Mouse (Mus musculus): ENCODE measurements around the gene Tmem245.

Tmem245 gene

DNA sequence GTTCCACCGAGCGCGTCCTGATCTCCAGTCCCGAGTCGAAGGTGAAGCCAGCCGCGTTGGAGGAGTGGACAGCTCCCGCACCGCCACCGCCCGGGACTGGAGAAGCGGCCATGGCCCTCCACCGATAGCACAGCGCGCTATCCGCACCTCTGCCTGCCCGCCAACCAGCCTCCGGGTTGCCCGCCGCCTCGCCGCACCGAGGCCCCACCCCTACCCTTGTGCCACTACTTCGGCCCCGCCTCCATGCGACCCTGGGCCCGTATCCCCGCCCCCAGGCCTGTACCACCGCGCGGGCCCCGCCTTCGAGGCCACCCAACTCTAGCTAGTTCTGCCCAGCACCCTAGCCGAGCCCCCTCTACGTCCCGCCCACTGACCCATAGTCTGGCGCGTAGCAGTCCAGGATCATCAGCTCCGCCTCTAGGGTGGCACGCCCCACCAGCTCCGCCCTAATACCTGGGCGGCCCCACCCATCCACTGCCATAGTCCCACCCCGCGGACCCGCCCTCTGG, 82.2 kb downstream of the Tmem245 start, which contains the start of gene Ctnnal1:
Gene Ctnnal1, minus strand, starts transcription at position 186 of the 509 bp plus-strand sequence.
- peak; percentile 76 to 82 for DNase-seq (ENCODE audit: low spot score in 2 of 2)

DNA sequence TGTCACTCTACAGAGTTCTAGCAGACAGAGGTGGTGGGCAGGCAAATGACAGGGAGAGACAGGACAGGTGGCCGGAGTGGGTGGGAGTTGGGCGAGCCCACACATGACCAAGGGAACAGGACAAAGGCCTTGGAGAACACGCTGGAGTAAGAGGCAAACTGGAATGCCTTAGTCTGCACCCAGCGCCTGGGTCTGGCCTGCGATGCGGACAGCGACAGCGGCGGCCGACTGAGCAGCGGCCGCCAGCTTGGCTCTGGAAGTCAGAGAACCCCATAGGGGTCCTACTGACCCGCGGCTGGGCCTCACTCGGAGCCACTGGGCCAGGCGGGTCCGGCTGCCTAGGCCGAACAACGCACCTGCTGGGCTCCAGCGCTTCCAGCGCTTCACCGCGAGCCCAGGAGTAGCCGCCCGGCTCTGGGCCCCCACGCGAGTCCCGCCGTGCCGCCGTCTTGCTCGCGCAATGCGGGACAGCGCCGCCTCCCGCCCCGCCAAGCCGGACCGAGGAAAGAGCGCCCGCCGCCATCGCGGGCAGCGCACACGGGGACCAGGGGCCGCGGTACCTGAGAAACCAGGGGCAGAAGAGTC, 82.7 kb downstream of the Tmem245 start:
- peak; percentile 41 to 56 for DNase-seq (ENCODE audit: low spot score in 2 of 2)

DNA sequence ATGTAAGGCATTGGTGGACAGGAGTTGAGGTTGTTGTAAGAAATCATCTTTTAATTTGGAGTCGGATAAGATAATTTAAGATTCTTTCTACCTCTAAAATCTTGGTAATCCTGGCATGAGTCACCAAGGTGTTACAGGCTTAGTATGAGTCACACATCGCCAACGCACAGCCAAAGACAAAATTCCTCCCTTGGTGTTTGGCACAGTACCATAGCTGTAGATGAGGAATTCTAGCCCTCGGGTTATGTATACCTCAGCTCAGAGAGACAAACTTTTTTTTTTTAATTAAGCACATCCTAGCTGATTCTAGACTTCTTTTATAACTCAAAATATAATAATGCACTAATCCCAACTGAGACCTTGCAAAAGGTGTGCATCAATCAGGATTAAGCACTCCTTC, 83.2 kb downstream of the Tmem245 start:
- DNase-seq (ENCODE audit: low spot score in 2 of 2): peak; percentile 62

DNA sequence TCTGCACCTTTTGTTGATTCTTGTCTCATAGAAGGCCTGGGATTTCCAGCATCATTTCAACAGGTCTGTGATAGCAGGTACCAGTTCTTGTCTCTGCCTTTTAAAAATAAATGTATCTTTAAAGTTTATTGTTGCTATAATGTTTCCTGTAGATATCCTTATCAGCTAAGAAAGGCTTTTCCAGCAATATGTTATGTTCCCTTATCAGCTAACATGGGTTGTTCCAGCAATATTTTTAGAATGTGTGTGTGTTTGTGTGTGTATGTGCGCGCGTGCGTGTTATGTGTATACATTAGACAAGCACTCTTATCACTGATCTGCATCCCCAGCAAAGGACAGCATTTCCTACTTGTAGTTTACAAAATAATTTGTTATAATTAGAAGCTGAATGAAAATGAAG, 85.7 kb downstream of the Tmem245 start:
- no peak for DNase-seq (ENCODE audit: low spot score in 2 of 2)

DNA sequence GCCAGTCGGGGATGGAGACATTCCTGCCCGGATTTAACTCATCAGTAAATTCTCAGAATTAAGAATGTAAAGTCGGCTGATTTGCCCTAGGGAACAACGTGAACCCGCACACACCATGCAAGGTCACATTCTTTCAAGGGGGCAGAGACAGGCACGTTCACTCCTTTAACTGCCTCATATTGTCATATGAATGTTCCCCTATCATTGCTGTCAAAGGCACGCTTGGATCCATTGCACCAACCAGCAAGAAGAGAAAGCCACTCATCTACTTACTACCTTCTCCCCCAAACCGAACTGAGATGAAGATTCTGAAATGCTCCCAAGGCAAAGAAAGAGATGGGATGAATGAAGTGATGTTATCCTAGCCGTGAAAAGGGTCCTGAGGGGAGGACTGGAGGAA, 88.5 kb downstream of the Tmem245 start:
- no peak for DNase-seq (ENCODE audit: low spot score in 2 of 2)

DNA sequence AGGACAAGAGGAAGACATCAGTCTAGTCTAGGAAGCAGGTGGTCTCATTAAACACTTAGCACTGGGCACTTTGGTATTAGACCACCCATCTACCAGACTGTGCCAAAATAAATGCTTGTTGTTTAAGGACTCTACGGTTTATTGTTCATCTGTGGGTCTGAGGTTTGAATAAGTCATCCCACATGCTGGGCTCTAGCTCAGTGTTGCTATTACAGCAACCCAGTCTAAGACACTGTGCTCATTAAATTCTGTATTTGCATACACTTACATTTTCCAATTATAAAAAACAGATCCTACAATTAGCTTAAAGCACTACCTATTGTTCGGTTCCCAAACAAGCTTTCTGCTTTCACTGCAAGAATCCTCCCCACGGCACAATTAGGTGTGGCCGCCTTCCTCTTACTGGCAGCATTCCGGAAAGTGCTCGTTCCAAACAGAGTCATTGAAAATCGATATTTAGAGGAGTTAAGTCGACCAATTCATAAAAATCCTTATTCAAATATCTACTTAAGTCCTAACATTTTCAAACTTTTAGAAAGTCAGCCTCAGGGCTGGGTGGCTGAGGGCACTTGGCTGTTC, 90.8 kb downstream of the Tmem245 start:
- DNase-seq (ENCODE audit: low spot score in 2 of 2): no peak

DNA sequence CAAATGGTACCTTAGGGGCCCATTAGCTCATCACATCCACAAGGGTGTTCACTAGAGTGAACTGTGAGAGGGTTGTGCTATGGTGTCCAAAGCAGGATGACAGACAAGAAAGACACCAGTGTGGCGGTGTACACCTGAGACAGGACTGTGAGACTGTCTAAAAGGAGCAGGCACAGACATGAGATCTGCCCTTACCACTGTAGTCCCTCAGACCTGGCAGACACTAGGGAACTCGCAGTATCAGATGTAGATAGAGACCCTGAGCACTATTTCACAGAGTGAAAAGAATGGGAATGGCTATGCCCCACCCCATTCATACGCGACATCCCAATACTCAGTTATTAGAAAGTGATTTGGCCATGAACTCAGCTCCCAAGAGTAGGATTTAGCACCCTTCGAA, 91.3 kb downstream of the Tmem245 start:
- no peak for DNase-seq (ENCODE audit: low spot score in 2 of 2)

DNA sequence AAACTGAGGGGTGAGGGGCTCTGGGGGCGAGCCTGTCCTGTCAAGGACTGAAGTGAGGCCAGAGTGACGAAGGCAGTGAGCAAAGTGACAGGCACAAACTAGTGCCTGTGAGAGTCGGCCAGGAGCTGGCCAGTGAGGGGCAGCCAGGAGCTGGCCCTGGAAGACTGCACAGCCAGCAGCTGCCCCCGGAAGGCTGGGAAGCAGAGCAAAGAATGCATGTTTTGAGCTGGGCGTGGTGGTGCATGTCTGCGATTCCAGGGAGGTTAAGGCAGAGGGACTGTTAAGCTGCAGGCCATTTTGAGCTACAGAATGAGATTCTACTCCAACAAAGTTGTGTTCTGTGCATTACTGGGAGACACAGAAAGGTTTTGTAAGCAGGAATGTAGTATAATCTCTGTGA, 96.5 kb downstream of the Tmem245 start:
- DNase-seq (ENCODE audit: low spot score in 2 of 2): no peak

DNA sequence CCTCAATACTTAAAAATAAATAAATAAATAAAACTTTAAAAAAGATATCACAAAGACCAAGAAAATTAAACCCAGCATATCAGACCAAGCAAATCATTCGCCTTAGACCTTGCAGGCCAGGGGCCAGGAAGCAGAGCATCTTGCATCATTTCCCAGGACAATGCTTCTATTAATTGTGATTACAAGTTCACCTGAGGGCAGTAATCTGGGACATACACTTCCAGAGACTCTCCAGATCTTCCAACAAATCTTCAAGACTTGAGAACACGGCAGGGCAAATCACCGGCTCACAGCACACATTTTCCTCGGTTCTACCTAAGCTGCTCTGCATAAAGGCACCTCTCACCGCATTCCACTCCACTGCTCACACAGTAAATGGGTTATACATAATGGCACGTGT, 99.2 kb downstream of the Tmem245 start:
- DNase-seq (ENCODE audit: low spot score in 2 of 2): no peak

DNA sequence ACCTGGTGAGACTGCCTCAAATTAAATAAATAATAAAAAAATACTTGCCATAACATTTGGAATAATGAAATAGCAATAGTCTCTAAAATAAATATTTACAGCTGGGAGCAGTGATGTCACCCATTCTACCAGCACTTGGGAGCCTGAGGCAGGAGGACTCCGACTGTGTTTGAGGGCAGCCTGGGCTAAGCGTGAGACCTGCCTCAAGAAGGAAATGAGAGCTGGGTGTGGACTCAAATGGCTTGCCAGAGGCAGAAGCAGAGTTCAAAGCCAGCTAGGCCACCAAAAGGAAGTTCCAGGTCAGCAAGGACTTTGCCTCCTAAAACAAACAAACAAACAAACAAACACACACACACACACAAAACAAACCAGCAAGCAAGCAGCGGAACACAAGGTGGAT, 99.8 kb downstream of the Tmem245 start:
- DNase-seq (ENCODE audit: low spot score in 2 of 2): no peak

DNA sequence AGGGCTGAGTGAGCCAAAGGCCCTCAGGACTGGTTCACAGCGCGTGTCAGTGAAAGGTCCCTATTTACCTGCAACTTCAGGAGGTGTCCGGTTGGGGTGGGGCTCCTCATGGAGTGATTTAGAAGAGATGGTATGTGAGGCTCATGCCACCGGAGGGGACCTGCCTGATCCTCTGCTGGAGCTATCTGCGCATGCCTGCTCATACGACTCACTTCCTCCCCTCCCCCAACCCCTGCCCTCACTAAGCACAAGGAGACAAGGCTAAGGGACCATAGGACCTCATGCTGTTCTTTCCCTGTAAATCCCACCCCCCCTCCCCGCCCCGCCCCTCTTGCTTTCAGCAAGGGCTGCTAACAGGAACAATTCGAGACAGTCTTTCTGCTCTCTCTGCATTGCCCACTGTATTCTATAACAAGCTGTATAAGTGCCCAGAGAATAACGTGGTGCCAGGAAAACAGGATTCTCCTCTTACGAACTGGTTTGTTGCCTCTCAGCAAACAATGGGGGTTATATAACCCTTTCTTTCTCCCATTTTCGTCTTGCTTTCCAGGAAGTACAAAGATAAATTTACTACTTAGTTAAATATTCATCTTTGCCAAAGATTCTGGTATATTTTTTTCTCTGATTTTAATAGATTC, 101.2 kb downstream of the Tmem245 start:
- DNase-seq (ENCODE audit: low spot score in 2 of 2): no peak

DNA sequence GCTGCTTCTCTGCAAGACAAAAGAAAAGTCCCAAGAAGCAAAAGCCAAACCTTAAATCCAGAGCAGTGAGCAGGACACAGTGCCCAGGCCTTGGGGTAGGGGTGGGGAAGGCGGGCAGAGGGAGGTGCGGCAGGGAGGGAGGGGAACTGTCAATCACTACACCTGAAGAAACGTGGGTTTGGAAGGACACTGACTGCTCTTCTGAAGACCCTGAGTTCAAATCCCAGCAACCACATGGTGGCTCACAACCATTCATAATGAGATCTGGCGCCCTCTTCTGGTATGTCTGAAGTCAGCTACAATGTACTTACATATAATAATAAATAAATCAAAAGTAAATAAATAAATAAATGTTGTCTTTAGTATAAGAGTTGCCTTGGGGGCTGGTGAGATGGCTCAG, 102.3 kb downstream of the Tmem245 start:
- DNase-seq (ENCODE audit: low spot score in 2 of 2): no peak

DNA sequence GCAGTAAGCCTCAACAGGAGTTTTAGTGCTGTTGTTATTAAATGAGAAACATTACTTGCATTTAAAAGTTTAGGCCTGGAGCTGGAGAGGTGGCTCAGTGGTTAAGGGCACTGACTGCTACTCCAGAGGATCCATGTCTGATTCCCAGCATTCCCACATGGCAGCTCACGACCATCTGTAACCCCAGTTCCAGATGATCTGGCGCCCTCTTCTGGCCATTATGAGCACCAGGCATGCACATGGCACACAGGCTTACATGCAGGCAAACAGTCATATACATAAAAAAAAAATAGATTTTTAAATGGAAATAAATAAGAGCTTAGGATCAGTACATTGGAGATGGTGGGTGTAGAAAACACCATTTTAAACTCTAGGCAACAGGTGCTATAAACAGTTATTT, 103.3 kb downstream of the Tmem245 start:
- DNase-seq (ENCODE audit: low spot score in 2 of 2): no peak

DNA sequence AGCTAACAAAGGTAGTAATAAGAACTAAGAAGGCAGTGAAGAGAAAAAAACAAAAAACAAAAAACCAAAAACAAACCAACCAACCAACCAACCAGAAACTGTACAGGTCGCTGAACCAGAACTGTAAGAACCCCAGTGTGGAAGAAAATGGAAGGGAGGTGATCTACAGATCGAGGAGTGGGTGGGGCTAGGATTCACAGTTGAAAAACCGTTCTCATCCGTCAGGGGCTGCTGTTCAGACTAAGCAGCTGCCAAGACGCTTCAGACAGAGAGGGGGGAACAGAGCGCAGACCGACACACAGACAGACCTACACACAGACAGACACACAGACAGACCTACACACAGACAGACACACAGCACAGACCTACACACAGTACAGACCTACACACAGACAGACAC, 104.7 kb downstream of the Tmem245 start:
- DNase-seq (ENCODE audit: low spot score in 2 of 2): no peak

DNA sequence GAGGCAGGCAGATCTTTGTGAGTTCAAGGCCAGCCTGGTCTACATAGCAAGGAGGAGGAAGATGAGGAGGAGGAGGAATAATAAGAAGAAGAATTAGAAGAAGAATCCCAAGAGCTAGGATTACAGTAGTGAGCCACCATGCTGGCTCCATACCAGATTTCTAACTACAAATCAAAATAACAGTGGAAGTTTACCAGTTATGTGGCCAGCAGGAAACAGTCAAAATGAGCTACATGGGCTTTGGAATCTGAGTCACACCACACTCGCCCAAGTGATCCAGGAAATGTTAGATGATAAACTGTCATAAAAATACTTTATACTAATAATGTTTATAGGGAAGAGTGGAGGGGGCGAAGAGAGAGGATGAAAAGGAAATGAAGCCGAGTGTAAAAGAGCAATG, 106.9 kb downstream of the Tmem245 start:
- DNase-seq (ENCODE audit: low spot score in 2 of 2): no peak

DNA sequence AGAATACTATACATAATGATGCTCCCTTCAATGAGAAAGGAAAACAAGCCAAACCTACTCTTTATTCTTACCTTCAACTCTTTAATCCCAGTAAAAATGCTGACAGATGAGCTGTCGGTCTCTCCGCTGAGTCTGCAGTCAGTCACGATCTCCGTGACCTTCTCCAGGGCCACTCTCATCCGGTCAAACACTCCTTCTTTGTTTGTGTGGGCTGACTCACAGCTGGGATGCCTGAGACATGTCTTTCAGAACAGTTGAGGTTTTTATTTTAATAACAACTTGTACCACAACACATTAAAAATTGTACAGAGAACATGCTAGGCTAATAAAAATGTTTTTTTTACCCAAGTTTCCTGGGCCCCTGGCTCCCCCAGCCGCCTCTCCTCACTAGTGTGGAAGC, 109.6 kb downstream of the Tmem245 start:
- no peak for DNase-seq (ENCODE audit: low spot score in 2 of 2)

DNA sequence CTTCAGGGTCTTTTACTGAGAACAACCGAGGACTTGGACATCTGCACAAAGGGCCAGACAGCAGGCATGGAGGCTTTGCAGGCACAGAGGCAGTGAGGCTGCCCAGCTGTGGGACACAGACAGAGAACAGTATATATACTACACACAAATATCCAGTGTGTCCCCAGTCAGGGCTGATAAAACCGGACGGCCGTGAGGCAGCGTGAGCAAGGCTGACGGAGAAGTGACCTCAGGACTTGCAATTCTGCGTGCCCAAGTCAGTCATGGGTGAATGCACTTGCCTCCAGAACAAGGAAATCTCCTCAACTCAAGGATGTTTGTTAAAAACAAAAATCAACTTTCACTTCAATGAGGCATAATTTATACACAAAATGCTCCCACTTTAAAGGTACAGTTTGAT, 115.2 kb downstream of the Tmem245 start:
- DNase-seq (ENCODE audit: low spot score in 2 of 2): no peak

DNA sequence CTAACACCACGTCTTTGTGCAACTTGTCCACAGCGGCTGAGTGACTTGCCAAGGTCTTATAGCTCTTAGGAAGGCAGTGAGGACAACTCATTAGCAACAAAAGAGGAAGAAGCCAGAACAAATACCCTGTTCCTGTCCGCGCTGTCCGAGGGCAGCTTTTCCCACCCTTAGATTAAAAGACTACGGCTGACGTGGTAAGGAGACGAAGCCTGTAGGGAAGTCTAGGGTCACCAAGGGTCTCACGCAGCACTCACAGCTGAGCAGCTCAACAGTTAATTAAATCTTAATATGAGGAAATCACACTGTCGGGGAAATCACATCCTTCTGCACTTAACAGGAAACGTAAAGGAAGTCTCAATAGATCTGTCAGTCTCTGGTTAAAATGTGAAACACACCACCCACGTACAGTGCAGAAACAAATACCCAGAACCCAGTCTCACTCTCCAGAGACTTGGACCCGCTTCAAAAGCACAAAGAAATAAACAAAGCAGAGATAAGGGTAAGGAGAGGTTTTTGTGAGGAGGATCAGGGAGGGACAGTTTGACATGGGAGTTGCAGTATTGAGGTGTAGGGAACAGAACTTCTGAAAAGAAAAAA, 116.1 kb downstream of the Tmem245 start:
- no peak for DNase-seq (ENCODE audit: low spot score in 2 of 2)

DNA sequence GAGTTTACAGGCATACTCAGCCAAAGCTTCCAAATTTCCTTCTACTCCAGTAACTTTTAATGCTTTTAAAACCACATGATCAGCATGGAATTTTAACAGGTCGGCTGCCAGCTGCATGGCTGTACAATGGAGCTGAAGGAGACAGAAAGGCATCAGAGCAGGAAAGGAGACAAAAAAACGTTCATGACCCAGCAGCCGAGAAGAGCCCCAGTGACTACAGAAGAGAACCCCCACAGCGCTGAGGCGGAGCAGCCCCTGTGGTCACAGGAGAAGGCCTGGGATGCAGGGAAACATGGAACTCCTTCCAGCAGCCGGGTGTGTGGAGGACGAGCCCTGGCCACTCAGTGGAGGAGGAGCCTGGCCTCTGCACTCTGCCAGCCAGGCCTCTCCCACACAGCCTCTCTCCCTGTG, 117.7 kb downstream of the Tmem245 start:
- peak in 1 of 2 experiments; percentile 15 for DNase-seq (ENCODE audit: low spot score in 2 of 2)

DNA sequence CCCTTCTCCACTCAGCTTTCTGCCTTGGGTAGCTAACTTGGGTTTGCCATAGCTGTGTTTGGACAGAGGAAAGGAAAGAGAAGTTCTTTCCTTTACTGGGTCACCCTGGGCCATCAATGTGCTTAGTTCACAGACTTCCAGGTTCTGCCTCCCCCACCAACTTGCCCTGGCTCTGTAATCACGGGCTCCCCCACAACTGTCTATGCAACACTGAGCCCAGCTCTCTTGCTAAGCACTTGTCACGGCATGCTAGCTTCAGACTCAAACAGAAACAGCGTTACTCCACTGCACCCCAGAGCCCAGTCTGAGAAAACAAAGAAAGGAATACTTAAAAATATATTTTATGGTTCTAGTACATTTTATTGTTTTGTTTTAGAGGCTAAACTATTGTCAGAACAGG, 118.3 kb downstream of the Tmem245 start:
- DNase-seq (ENCODE audit: low spot score in 2 of 2): no peak

DNA sequence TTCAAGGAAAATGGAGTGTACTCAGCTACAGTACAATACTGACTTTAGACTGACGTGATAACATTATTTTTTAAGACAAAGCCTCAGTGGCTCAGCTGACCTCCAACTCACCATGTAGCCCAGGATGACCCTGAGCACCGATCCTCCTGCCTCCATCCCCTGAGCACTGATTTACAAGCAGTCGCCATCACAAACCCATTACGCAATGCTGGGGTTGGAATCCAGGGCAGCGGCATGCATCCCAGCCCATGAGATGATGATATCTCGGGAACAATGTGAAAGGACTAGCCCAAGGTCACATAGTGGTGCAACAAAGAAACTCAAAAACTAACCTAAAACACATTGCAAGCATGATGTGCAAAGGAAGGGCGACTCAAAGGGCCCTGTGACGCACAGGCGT, 123.0 kb downstream of the Tmem245 start:
- no peak for DNase-seq (ENCODE audit: low spot score in 2 of 2)

DNA sequence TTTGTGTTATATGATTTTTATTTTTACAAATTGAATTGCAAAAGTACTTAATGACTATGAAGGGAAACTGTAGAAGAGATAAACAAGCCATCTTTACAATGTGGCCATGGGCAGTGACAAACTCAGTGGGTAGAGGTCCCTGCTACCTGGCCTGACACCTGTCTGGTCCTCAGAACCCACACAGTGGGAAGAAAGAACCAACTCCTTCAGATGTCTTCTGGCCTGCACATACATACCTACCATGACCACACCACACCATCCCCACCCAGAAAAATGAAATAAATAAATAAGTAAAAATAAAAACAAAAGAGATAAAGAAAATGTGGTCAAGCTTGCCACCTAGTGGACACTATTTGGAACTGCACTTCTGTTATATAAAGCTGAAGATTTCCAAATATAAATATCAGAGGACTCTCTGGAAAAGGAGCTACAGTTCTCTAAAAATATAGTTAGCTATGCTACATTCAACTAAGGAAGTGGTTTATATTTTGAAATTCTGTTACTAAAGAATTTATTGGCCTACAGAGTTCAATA, 127.2 kb downstream of the Tmem245 start:
- no peak for DNase-seq (ENCODE audit: low spot score in 2 of 2)
